Mouse (Mus musculus): ENCODE measurements around the gene Mapkbp1. TPM values are rescaled to one million over a fixed set of nuclear protein-coding genes. Genes with fewer than 3 reads are reported as not detected.

Gene Mapkbp1
- total RNA-seq, 1 experiment from 2014 or later, result 9.0 TPM

Other genes starting within 250 kb of the Mapkbp1 start
- gene Itpka, start 230.4 kb upstream of the Mapkbp1 start, total RNA-seq (2017), result 0.18 TPM in 1 of 2 replicates, not detected in the other
- not detected in 2 replicates for gene Ltk, start 212.3 kb upstream of the Mapkbp1 start, total RNA-seq (2017)
- 9.1 and 11.2 TPM in 2 replicates for gene Rpap1, start 185.2 kb upstream of the Mapkbp1 start, total RNA-seq (2017)
- 1.1 TPM in 1 of 2 replicates, not detected in the other for gene Tyro3, start 175.0 kb upstream of the Mapkbp1 start, total RNA-seq (2017)
- 78.8 and 103 TPM in 2 replicates for gene Mga, start 75.5 kb upstream of the Mapkbp1 start, total RNA-seq (2017)
- 4.2 and 6.2 TPM in 2 replicates for gene Jmjd7, start 54.8 kb downstream of the Mapkbp1 start, total RNA-seq (2017)
- gene Gm28042, start 54.8 kb downstream of the Mapkbp1 start, total RNA-seq (2017), result 0.23 and 1.4 TPM in 2 replicates
- gene Pla2g4b, start 60.7 kb downstream of the Mapkbp1 start, total RNA-seq (2017), result 0.64 TPM in 1 of 2 replicates, not detected in the other
- 28.3 and 31.0 TPM in 2 replicates for gene Ehd4, start 181.9 kb downstream of the Mapkbp1 start, total RNA-seq (2017)

Measured in common myeloid progenitor, adult 5-6 weeks (primary cell).